Mouse (Mus musculus): ENCODE measurements around the gene Tlr5.

DNA sequence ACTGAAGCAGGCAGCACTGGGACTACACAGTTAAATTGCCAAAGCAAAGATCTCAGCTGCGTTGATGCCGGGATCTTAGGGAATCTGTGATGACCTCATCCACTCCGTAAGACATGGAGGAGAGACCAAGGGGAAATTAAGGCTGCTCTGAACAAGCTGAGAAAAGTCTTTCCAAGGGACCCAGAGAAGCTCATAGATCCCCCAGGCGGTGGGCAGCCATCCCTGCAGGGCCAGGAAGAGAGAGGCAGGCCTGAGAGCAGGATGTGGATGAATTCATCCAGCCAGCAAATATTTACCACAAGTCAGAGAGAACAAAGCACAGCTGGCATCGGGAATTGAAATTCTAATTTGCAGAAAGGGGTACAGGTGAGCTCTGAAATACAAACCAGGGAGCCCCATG, 8.7 kb downstream of the Tlr5 start:
- TF ChIP-seq CTCF (IDR thresholded peaks at IDR 0.05; ENCODE audit: low read depth, low read length) (no peak), TAL1 (conservative IDR thresholded peaks at IDR 0.05; ENCODE audit: low read depth, low read length) (no peak), GATA1 (IDR thresholded peaks at IDR 0.05; ENCODE audit: borderline replicate concordance, low read length) (no peak), POLR2AphosphoS5 (IDR thresholded peaks at IDR 0.05; ENCODE audit: insufficient replicate concordance, low read depth, low read length) (no peak)
